ENCODE assay signal across 9 mouse cellular contexts in the genomic region with DNA sequence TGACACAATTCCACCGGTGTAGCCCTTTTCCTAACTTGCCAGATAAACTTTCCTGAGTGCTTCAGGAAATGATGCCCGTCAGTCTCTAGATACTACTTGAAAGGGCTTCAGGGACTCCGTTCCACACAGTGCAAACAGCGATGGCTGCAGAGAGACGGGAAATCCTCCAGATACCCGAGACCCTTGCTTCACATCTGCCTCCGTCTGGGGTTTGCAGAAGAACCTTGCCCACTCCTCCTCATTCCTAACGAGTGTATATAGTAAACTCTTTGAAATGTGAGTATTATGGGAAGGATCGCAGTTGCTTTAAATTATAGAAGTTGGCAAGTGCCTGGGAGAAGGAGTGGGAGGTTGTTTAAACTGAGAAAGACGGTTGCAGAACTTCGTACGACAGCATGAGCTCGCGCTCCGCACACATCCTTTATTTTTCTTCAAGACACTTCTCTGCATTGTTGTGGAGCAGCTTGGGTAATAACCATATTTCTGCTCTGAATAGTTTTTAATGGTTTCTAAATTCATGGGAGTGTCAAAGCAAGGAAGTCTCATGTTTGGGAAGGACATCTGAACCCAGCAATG. TPM values are rescaled to one million over a fixed set of nuclear protein-coding genes. Genes with fewer than 3 reads are reported as not detected.
DNase-seq lines count a peak whose midpoint lies in the region; ATAC-seq lines count a peak whose summit lies in the region.
"Had no signal": no experiment of that assay in that cellular context is flagged by ENCODE, and none has a peak within 500 bp of the region (broad histone marks: within the 10 kb centered on the region; RNA-seq: fewer than 3 reads in every experiment).

C1qtnf7 (plus strand) TSS at position 138 of the 576 bp plus-strand sequence.

- H3K9ac ChIP-seq in heart, embryonic 11.5 days (ENCODE audit: low read depth, low read length) = no peak within 1 kb of the TSS
- H3K9ac ChIP-seq in heart, embryonic 15.5 days = no peak within 1 kb of the TSS
- H3K9ac ChIP-seq in liver, embryonic 15.5 days = no peak within 1 kb of the TSS
- H3K9ac ChIP-seq: neural tube, embryonic 13.5 days had no signal

- H3K4me3 ChIP-seq in heart, embryonic 11.5 days (ENCODE audit: low read depth, low read length) = peak within 1 kb of the TSS; percentile 8
- peak within 1 kb of the TSS; percentile 33 for H3K4me3 ChIP-seq in heart, embryonic 15.5 days
- H3K4me3 ChIP-seq in liver, embryonic 15.5 days (replicated peaks) = no peak within 1 kb of the TSS
- H3K4me3 ChIP-seq: neural tube, embryonic 13.5 days had no signal

- no peaks in the 10 kb centered on the region for H3K9me3 ChIP-seq in heart, embryonic 11.5 days (replicated peaks; ENCODE audit: control insufficient read depth, low read length)
- no peaks in the 10 kb centered on the region for H3K9me3 ChIP-seq in heart, embryonic 15.5 days (replicated peaks)
- H3K9me3 ChIP-seq in liver, embryonic 15.5 days (replicated peaks) = no peaks in the 10 kb centered on the region
- H3K9me3 ChIP-seq: neural tube, embryonic 13.5 days had no signal

- no peak for ATAC-seq in heart, embryonic 11.5 days (replicated peaks; ENCODE audit: insufficient number of reproducible peaks, low FRiP score, low TSS enrichment)
- no peak for ATAC-seq in heart, embryonic 15.5 days (replicated peaks; ENCODE audit: insufficient number of reproducible peaks, insufficient read depth, low FRiP score, low read depth)
- no peak for ATAC-seq in liver, embryonic 15.5 days (ENCODE audit: insufficient read depth)
- no peak for ATAC-seq in megakaryocyte-erythroid progenitor cell, adult 5-6 weeks (replicated peaks; ENCODE audit: low FRiP score, low TSS enrichment, poor library complexity, severe bottlenecking)

- H3K27me3 ChIP-seq in heart, embryonic 11.5 days (ENCODE audit: control insufficient read depth, insufficient read depth, low read length) = no peaks in the 10 kb centered on the region
- H3K27me3 ChIP-seq in heart, embryonic 15.5 days = no peaks in the 10 kb centered on the region
- H3K27me3 ChIP-seq in liver, embryonic 15.5 days = no peaks in the 10 kb centered on the region
- H3K27me3 ChIP-seq: neural tube, embryonic 13.5 days had no signal

- peaks cover 10% of the 10 kb centered on the region for H3K4me1 ChIP-seq in heart, embryonic 11.5 days (ENCODE audit: control insufficient read depth, insufficient read depth, low read length)
- H3K4me1 ChIP-seq in heart, embryonic 15.5 days (replicated peaks) = no peaks in the 10 kb centered on the region
- H3K4me1 ChIP-seq in liver, embryonic 15.5 days (replicated peaks) = no peaks in the 10 kb centered on the region
- H3K4me1 ChIP-seq: neural tube, embryonic 13.5 days had no signal

- H3K27ac ChIP-seq in heart, embryonic 11.5 days (ENCODE audit: low read depth, low read length) = 0 out of 2 replicates have a peak within 1 kb of the TSS, but pooled peaks have one; percentile 25
- H3K27ac ChIP-seq in heart, embryonic 15.5 days = peak within 1 kb of the TSS; percentile 10; the same call in 1 of the 2 replicates
- no peak within 1 kb of the TSS for H3K27ac ChIP-seq in liver, embryonic 15.5 days (replicated peaks)
- H3K27ac ChIP-seq: neural tube, embryonic 13.5 days had no signal

- peak within 1 kb of the TSS; percentile 41 for H3K4me2 ChIP-seq in heart, embryonic 11.5 days
- H3K4me2 ChIP-seq in heart, embryonic 15.5 days = peak within 1 kb of the TSS; percentile 42
- H3K4me2 ChIP-seq in liver, embryonic 15.5 days = peak within 1 kb of the TSS; percentile 15
- H3K4me2 ChIP-seq: neural tube, embryonic 13.5 days had no signal

- no peaks in the 10 kb centered on the region for H3K36me3 ChIP-seq in heart, embryonic 11.5 days (ENCODE audit: control insufficient read depth, insufficient read depth, low read length)
- no peaks in the 10 kb centered on the region for H3K36me3 ChIP-seq in heart, embryonic 15.5 days
- no peaks in the 10 kb centered on the region for H3K36me3 ChIP-seq in liver, embryonic 15.5 days (replicated peaks)
- H3K36me3 ChIP-seq: neural tube, embryonic 13.5 days had no signal

- no peak for DNase-seq in heart, adult 8-10 months (ENCODE audit: low spot score)
- DNase-seq in brain, adult 2 months (ENCODE audit: low read depth, low spot score) = peak; percentile 43
- DNase-seq in cerebellum, adult 18-20 months = no peak
- no peak for DNase-seq in adrenal gland, adult 2 months

- WGBS in heart, embryonic 11.5 days (ENCODE audit: insufficient replicate concordance) = 31% methylated on average over 15 of the region's 15 CpGs
- 33% methylated on average over 15 of the region's 15 CpGs for WGBS in heart, embryonic 15.5 days
- 38% methylated on average over 15 of the region's 15 CpGs for WGBS in liver, embryonic 15.5 days (ENCODE audit: insufficient replicate concordance)

RNA-seq across cellular contexts. Expression of gene C1qtnf7, which starts in this region (rescaled TPM):
- 3.9 and 5.2 TPM in 2 replicates for polyA plus RNA-seq in heart, embryonic 11.5 days (2014; fragmentation: Nextera tagmentation; extraction: Ambion mirVana)
- total RNA-seq in heart, adult 8-10 months (2022) = 1 to 10 TPM; 5.7 to 8.5 (median 6.1) TPM
- 7.1 and 7.9 TPM in 2 replicates for polyA plus RNA-seq in heart, embryonic 15.5 days (2015; fragmentation: Nextera tagmentation; extraction: Ambion mirVana)
- polyA plus RNA-seq in liver, embryonic 15.5 days (2015; fragmentation: Nextera tagmentation; extraction: Ambion mirVana) = 0.96 and 1.0 TPM in 2 replicates
- total RNA-seq in megakaryocyte-erythroid progenitor cell, adult 5-6 weeks (2014; fragmentation: Nextera tagmentation) = not detected in 2 replicates
- total RNA-seq in megakaryocyte-erythroid progenitor cell, adult 5-6 weeks (2017) = not detected in 2 replicates
- 1 to 10 TPM; 3.7 to 6.3 TPM for total RNA-seq in adrenal gland, adult 2 months (2021)
- polyA plus RNA-seq in adrenal gland, adult 2 months (2012; rRNA removed) = 0.65 and 1.2 TPM in 2 replicates

Comparison
In these comparisons a context has a peak if more than half of its experiments do, and no peak if none do; other contexts are left out.
1. RNA of gene C1qtnf7 (total RNA-seq): 5.7 to 8.5 TPM in heart, adult 8-10 months and 3.7 to 6.3 TPM in adrenal gland, adult 2 months; not detected in megakaryocyte-erythroid progenitor cell, adult 5-6 weeks; every median in the first group is over 4 times any median in the second.
2. Peak in every context shown above with its lines, with median percentiles within 50 percentile points of each other: H3K4me2 ChIP-seq.